Mouse (Mus musculus): ENCODE measurements around the gene Pbx1. TPM values are rescaled to one million over a fixed set of nuclear protein-coding genes. Genes with fewer than 3 reads are reported as not detected.

Gene Pbx1
- polyA plus RNA-seq (2015; fragmentation: Nextera tagmentation; extraction: Ambion mirVana): 24.6 and 33.5 TPM in 2 replicates

DNA sequence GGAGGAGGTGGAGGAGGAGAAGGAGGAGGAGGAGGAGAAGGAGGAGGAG, at the start of gene Pbx1:
Pbx1 (minus strand) TSS at position 39 of the 49 bp plus-strand sequence.

